Mouse (Mus musculus) urinary bladder, adult 2 months (tissue): ENCODE measurements around the gene Gm17416. TPM values are rescaled to one million over a fixed set of nuclear protein-coding genes. Genes with fewer than 3 reads are reported as not detected.

Source experiments
- DNase-seq: peaks from one replicate; pipeline ENCODE4 v3.0.0; 2022; ENCODE audit warnings: low spot score
- polyA plus RNA-seq: library from polyadenylated mRNA; depleted of rRNA; stranded (reverse); fragments of >200 nt; gene quantifications from 2 replicates; pipeline ENCODE4 v1.2.3, GENCODE M21; 2012; rRNA removed

Gm17416 gene
- polyA plus RNA-seq = not detected in 2 replicates

DNA sequence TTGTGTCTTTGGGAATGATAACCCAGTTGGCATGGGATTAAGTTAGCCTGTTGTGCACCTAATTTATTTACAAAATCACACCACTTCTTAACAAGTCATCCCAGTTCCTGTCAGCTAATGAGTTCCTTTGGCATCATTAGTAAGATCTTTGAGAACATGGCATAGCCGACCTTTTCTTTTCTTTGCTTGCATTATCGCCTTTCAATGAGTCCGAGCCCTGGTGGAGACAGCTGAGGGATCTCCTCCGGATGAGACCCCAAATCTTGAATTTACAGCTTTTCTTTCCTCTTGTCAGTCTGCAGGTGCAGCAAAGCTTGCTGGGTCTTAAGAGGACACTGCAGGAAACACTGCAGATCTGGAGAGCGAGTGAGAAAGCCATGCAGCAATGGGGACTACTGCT lies at the start of gene Gm17416:
Gene Gm17416, plus strand, starts transcription at position 301 of the 400 bp plus-strand sequence.
- DNase-seq = no peak

- no peak for DNase-seq
Measured at GRCm38 (mm10) chr2:152539944-152540710, 29.0 kb upstream of the Gm17416 start, which contains the start of gene Defb29. Defb29 (minus strand) TSS chr2:152540098.

- DNase-seq = no peak
Measured at GRCm38 (mm10) chr2:152541979-152542378, 27.2 kb upstream of the Gm17416 start.

DNA sequence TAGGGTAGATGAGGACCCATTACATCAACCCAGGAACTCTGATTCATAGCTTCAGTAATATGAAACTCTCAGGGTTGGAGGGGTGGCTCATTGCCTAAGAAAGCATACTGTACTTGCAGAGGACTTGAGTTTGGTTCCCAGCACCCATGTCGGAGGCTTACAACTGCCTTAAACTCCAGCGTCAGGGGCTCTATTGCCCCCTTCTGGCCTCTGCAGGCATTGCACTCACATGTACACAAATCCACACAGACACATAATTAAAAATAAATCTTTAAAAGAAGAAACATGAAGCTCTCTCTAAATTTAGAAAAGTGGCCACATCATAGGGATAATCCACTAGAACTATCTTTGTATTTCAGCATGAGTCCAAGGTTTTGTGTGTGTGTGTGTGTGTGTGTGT lies 26.2 kb upstream of the Gm17416 start:
- no peak for DNase-seq

DNA sequence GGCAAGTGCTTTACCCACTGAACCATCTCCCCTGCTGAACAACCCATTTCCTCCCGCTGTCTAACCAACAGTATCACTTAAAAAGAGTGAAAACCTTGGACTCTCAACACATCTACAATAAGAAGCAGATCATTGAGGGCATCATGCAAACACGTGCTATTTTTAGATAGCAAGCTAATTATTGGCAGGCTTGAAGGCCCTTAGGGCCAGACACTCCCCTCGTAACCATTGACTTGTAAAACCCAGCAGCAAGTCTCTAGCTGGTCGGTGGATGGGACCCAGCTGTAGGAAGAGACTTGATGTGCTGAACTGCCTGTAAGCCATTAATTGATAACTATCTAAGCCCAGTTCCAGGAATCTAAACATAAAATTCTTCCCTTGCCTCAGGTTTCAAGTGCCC lies 25.7 kb upstream of the Gm17416 start:
- no peak for DNase-seq

GRCm38 (mm10) chr2:152544691-152545090 lies 24.4 kb upstream of the Gm17416 start:
- no peak for DNase-seq

- DNase-seq = no peak
Measured at GRCm38 (mm10) chr2:152548124-152548523, 21.0 kb upstream of the Gm17416 start.

DNA sequence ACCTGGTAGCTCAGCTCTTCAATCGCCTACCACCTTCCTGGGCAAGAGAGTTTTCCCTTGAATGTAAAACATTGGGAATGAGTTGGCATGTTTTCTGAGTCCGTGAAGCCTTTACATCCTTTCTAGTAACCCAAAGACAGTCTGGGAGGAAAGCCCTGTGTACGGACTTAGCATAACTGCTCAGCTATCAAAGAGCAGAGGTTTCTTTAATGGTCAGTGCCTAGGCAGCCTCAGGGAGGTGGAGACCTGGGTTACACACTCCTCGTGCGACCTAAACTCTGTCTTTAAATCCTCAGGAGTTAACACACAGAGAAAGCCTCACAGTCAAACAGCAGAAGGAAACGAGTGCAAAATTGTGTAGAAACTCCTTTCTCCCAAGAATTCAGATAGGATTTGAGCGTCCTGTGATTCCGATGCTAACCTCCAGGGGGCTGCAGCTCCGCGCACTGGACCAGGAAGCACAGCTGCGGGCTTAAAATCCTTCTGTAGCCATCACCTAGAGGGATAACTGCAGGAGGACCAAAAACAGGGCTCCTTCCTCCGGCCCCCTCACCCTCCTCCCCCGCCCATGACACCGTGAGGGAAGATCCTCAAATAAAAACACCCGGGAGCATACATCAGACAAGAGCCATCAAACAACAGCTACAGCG lies 15.2 kb upstream of the Gm17416 start:
- peak; percentile 23 for DNase-seq

- DNase-seq = no peak
Measured at GRCm38 (mm10) chr2:152556655-152557054, 12.5 kb upstream of the Gm17416 start.

DNA sequence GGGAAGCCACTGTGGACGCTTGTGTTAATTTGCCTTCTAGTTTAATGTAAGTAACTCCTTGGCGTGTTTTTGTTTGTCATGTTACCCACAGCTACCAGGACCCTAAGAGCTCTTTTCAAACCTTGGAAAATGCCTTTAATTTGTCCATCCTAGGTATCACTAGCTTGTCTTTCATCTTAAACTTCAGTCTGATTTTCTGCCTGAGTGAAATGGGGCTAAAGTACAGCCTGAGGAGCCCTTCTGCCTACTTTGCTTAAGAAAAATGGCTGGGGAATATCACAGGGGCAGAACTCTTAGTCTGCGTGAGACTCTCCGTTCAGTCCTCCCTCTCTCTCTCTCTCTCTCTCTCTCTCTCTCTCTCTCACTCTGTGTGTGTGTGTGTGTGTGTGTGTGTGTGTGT lies 743 bp downstream of the Gm17416 start:
- no peak for DNase-seq

GRCm38 (mm10) chr2:152570313-152570712 lies 1.2 kb downstream of the Gm17416 start:
- no peak for DNase-seq

GRCm38 (mm10) chr2:152572114-152572794 lies 3.1 kb downstream of the Gm17416 start, which contains the start of gene Defb21:
Defb21 (plus strand) TSS chr2:152572744.
- DNase-seq = no peak

GRCm38 (mm10) chr2:152573484-152573883 lies 4.3 kb downstream of the Gm17416 start:
- DNase-seq = no peak

- no peak for DNase-seq
Measured at GRCm38 (mm10) chr2:152580107-152580506, 11.0 kb downstream of the Gm17416 start, which contains the start of gene Defb19. Defb19 (minus strand) TSS chr2:152580312.

- DNase-seq = no peak
Measured at GRCm38 (mm10) chr2:152580612-152581011, 11.5 kb downstream of the Gm17416 start.

- no peak for DNase-seq
Measured at GRCm38 (mm10) chr2:152586926-152587560, 17.9 kb downstream of the Gm17416 start.

GRCm38 (mm10) chr2:152588450-152588849 lies 19.3 kb downstream of the Gm17416 start:
- no peak for DNase-seq

GRCm38 (mm10) chr2:152589021-152589420 lies 19.9 kb downstream of the Gm17416 start:
- no peak for DNase-seq

DNA sequence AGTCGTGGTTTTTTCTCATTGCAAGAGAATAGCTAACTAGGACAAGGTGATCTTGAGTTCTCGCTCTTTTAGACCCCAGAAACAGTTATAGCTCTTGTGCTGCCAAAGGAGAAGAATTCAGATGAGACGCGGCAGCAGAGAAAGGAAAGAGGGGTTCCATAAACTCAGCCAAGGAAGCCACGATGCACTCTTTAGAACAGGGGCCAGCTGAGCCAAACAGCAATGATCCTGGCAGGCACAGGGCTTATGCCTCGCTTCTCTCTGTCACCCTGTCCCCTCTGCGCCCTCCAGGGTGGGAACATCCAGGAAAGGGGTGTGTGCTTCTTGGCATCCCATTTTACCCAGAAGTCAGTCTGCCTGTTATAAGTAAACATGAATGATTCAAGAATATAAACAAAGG lies 30.2 kb downstream of the Gm17416 start, which contains the start of gene Defb45:
Gene Defb45, minus strand, starts transcription at position 101 of the 400 bp plus-strand sequence.
- no peak for DNase-seq

GRCm38 (mm10) chr2:152600076-152600475 lies 30.9 kb downstream of the Gm17416 start:
- DNase-seq = no peak

DNA sequence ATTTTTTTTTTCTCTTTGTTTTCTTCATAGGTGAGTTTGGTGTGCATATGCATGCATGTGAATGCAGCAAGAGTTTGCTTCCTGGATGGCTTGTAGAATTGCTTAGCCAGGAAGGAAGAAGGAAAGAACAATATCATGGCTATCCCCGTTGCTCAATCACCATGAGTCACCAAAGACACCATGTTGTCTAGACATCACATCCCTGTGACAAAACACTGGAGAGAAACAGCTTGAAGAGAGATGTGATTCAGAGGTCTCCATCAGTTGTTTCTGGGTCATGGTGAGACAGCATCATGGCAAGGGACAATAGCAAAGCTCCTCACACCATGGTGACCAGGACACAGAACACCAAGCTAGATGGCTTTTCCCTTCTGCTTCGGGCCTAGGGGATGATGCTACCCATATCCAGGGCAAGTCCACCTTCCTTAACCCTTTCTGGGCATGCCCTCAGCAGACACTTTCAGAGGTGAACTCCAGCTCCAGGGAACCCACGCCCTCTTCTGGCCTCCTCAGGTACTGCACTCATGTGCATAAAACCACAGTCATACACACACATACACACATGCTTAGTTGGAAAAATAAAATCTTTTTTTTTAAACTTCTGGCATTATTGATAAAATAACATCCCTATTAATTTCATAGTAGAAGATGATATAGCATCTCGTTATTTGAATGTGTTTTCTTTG lies 32.3 kb downstream of the Gm17416 start:
- DNase-seq = no peak
